Mouse (Mus musculus): Measurements from ENCODE around the gene Map3k21. TPM values are rescaled to one million over a fixed set of nuclear protein-coding genes. Genes with fewer than 3 reads are reported as not detected.
A peak's percentile ranks its signal among the peaks of the same experiment; 100 is the strongest.

Gene Map3k21
- polyA plus RNA-seq, 1 experiment from 2014 or later = 0.03 TPM

DNA sequence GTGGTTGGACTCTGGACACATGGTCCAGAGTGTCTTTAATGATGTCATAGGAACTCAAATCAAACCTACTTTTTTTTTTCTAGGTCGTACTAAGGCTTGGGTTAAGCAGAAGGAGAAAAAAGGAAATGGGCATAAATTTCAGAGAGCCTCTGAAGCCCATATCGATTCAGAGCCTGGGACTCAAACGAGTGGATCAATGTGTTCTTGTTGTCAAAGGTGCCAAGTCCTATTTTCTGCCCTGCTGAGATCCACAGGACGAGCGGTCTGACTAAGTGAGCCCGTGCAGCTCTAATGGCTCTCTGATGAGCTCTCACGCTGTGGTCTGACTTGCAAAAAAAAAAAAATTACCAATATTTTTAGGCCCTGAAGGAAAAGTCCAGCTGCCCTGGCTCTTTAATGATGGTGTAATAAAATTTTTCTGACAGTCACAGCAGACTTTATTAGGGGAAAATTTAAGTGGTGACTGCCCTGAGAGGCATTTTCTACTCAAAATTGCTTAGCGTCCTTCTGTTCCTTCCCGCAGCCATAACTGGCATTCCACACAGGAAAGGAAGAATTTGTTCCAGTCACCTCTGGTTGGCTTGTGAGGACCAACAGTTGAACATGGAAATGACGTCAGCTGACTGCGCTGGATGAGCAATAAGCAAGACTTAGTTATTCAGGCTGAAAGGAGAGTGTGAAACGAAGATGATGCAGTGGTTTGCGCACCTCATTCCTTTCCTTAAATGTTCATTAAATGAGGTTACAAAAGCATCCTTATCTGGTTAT, 47.2 kb downstream of the Map3k21 start:
- Histone ChIP-seq H3K36me3 (no peaks in the 10 kb centered on the region), H3K4me1 (replicated peaks) (no peaks in the 10 kb centered on the region), H3K27ac (no peak overlapping the region), H3K9me3 (peaks cover 11% of the 10 kb centered on the region; the same call in 1 of the 2 replicates), H3K4me3 (no peak overlapping the region), H3K27me3 (ENCODE audit: insufficient read depth, poor library complexity, severe bottlenecking) (peaks cover 11% of the 10 kb centered on the region)
- 82% methylated on average over 13 of the region's 13 CpGs for WGBS
- DNase-seq (ENCODE audit: low spot score) = no peak

DNA sequence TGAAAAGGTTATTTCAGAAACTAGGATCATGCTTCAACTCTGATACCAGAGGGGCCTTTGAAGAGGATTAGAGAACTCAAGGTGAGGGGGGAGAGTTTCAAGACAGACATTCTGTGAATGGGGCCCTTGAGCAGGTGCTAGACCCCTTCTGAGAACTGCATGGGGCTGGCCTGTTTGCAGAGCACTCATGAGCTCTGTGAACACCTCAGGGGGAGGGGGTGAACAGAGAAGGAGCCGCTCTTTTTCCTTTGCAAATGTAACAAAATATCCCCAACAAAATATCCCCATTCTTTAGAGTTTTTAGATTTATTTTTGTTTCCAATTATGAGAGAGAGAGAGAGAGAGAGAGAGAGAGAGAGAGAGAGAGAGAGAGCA, 47.7 kb downstream of the Map3k21 start:
- peaks cover 11% of the 10 kb centered on the region; the same call in 1 of the 2 replicates for H3K9me3 ChIP-seq
- no peak overlapping the region for H3K4me3 ChIP-seq
- no peaks in the 10 kb centered on the region for H3K36me3 ChIP-seq
- WGBS = 71% methylated on average over 1 of the region's 1 CpGs
- DNase-seq (ENCODE audit: low spot score) = no peak
- no peaks in the 10 kb centered on the region for H3K4me1 ChIP-seq (replicated peaks)
- H3K27me3 ChIP-seq (ENCODE audit: insufficient read depth, poor library complexity, severe bottlenecking) = peaks cover 11% of the 10 kb centered on the region
- H3K27ac ChIP-seq = no peak overlapping the region

DNA sequence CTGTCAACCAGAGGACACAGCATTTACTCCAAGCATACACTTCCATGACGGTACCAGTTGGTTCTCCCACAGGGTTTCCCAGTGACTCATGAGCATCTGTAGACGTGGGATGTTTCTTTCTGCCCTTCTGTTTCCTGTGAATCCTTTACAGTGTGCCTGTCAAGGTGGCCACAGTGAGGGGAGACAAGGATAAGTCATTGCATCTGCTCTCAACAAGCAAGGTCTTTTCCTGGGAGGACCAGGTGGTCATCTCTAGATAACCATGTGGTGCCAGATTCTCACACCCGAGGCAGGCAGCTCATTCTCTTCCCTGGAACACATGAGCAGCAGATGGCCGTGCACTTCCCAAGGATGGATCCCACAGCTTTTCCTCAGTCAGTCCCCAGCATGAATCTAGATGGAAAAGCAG, 49.1 kb downstream of the Map3k21 start:
- no peak for DNase-seq (ENCODE audit: low spot score)
- Histone ChIP-seq H3K27ac (no peak overlapping the region), H3K36me3 (no peaks in the 10 kb centered on the region), H3K27me3 (ENCODE audit: insufficient read depth, poor library complexity, severe bottlenecking) (peaks cover 22% of the 10 kb centered on the region), H3K9me3 (peaks cover 15% of the 10 kb centered on the region), H3K4me3 (no peak overlapping the region), H3K4me1 (replicated peaks) (peaks cover 11% of the 10 kb centered on the region)
- WGBS = 59% methylated on average over 4 of the region's 4 CpGs

DNA sequence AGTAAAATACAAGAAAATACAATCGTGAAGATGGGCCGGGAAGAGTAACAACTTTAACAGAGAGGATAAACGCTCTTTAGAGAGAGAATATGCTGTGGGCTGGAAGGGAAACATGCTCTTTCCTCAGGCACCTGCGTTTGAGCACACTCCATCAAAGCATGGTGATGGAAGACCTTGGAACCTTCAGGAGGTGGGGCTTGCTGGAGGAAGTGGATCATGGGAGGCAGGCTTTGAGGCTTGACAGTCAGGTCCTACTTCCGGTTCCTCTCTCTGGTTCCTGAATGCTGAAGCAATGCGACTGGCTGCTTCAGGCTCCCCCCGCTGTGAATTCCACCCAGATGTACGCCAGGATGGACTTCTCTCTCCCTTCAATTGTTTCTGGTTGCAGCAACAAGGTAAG, 49.8 kb downstream of the Map3k21 start:
- Histone ChIP-seq H3K9me3 (peaks cover 20% of the 10 kb centered on the region), H3K4me1 (replicated peaks) (peaks cover 13% of the 10 kb centered on the region), H3K36me3 (no peaks in the 10 kb centered on the region), H3K27ac (no peak overlapping the region), H3K27me3 (ENCODE audit: insufficient read depth, poor library complexity, severe bottlenecking) (peaks cover 29% of the 10 kb centered on the region), H3K4me3 (no peak overlapping the region)
- no peak for DNase-seq (ENCODE audit: low spot score)
- WGBS = 90% methylated on average over 8 of the region's 8 CpGs

DNA sequence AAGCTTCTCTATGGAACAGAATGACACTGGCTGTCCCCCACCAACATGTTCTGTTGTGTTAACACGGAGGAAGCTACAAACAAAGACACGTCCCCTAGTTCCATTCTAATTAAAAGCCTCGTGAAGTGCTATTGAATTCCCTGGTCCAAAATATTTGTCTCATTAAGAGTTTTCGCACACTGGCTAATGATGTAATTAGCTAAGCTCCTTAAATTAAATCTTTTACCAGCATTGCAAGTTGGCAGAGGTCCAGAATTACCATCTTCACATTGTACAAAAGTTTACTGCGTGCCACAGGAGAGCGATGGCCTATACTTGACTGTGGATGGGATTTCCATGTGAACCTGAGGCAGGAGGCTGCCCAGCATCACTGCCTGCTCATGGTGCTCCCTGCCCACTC, 51.5 kb downstream of the Map3k21 start:
- WGBS = 92% methylated on average over 6 of the region's 6 CpGs

DNA sequence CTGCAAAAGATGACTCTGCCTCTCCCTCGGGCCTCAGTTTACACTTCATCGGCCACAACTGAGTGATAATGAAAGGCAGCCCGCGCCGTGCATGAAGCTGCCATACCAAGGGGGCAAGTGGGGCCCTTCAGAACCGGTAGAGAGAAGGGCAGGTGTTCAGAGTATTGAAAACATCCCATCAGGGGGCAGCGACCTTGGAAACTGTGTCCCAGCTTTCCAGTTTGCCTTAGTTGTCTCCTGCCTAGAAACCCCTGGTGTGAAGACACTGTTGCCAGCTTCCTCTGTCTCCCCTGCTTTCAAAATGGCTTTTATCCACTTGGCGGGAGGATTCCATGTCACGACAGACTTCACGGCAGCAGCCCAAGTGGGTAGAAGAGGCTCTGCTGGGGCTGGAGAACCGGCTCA, 53.6 kb downstream of the Map3k21 start:
- Histone ChIP-seq H3K4me1 (replicated peaks) (peaks cover 13% of the 10 kb centered on the region), H3K27me3 (ENCODE audit: insufficient read depth, poor library complexity, severe bottlenecking) (peaks cover 27% of the 10 kb centered on the region; the same call in 1 of the 2 replicates), H3K36me3 (no peaks in the 10 kb centered on the region), H3K9me3 (peaks cover 20% of the 10 kb centered on the region), H3K4me3 (peak overlapping the region; percentile 22), H3K27ac (no peak overlapping the region)
- no peak for DNase-seq (ENCODE audit: low spot score)
- WGBS = 4% methylated on average over 11 of the region's 11 CpGs

More for the DNA sequence above, 51.5 kb downstream of the Map3k21 start:
- Histone ChIP-seq H3K27me3 (ENCODE audit: insufficient read depth, poor library complexity, severe bottlenecking) (peaks cover 29% of the 10 kb centered on the region), H3K27ac (no peak overlapping the region), H3K4me1 (replicated peaks) (peaks cover 13% of the 10 kb centered on the region), H3K36me3 (no peaks in the 10 kb centered on the region), H3K9me3 (peaks cover 20% of the 10 kb centered on the region), H3K4me3 (no peak overlapping the region)
- DNase-seq (ENCODE audit: low spot score) = no peak

DNA sequence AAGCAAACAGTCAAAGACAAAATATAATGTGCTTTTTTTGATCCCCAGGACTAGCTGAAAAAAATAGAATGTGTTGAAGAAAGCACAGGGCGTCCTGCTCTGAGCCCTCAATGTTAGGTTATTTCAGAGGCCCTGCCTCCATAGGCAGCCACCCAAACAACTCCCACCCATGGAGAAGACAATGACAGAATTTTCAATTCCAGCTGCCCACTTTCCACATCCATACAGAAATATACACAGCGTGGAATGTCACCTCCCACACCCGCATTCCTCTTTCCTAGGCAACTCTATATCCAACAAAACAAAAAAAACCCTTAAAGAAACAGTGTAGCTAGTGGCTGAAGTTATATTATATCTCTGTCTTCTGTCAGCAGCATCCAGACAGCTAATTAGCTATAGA, 61.1 kb downstream of the Map3k21 start:
- 50% methylated on average over 3 of the region's 3 CpGs for WGBS
- no peak for DNase-seq (ENCODE audit: low spot score)
- no peaks in the 10 kb centered on the region for H3K27me3 ChIP-seq (ENCODE audit: insufficient read depth, poor library complexity, severe bottlenecking)
- H3K4me1 ChIP-seq (replicated peaks) = no peaks in the 10 kb centered on the region
- no peaks in the 10 kb centered on the region for H3K36me3 ChIP-seq
- H3K27ac ChIP-seq = no peak overlapping the region
- no peak overlapping the region for H3K4me3 ChIP-seq
- H3K9me3 ChIP-seq = no peaks in the 10 kb centered on the region

DNA sequence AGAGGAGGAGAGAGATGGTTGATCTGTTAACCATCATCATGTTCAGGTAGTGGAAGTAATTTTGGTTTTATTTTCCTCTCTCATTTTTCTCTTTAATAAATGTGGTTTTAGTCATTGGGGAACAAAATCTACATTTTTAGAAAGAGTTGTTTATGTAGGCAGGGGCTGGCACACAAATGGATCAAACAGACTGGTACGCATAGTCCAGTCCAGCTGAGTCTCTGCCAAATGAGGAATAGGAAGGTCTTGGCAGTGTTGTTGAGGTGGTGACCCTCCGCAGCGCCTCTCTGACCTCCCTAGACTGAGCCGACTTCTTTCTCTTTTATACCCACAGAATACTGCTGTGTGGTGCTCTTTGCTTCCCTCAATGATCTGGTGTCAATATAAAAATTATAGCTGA, 65.7 kb downstream of the Map3k21 start:
- no peaks in the 10 kb centered on the region for H3K36me3 ChIP-seq
- no peak for DNase-seq (ENCODE audit: low spot score)
- 83% methylated on average over 4 of the region's 4 CpGs for WGBS
- no peaks in the 10 kb centered on the region for H3K27me3 ChIP-seq (ENCODE audit: insufficient read depth, poor library complexity, severe bottlenecking)
- no peaks in the 10 kb centered on the region for H3K4me1 ChIP-seq (replicated peaks)
- H3K4me3 ChIP-seq = no peak overlapping the region
- no peak overlapping the region for H3K27ac ChIP-seq
- no peaks in the 10 kb centered on the region for H3K9me3 ChIP-seq

DNA sequence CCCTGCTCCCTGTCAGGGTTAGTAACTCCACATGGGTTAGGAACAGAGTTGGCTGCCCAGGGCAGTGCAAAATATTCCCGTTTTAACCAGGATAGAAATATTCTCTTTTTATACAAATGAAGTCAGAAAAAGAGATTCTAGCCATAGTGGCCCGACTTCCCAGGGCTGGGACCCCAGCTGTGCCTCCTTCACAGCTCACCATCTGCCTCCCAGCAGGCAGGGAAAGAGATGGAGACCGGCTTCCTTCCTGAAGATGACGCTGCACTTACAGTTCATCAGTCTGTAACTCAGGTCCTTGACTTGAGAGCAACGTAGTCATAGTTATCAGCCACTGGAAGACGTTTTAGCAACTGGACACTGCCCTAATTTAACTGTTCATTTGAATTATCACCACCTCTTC, 70.6 kb downstream of the Map3k21 start:
- no peak for DNase-seq (ENCODE audit: low spot score)
- Histone ChIP-seq H3K27ac (no peak overlapping the region), H3K27me3 (ENCODE audit: insufficient read depth, poor library complexity, severe bottlenecking) (no peaks in the 10 kb centered on the region), H3K9me3 (no peaks in the 10 kb centered on the region), H3K4me1 (replicated peaks) (no peaks in the 10 kb centered on the region), H3K36me3 (no peaks in the 10 kb centered on the region), H3K4me3 (no peak overlapping the region)
- 38% methylated on average over 6 of the region's 6 CpGs for WGBS

DNA sequence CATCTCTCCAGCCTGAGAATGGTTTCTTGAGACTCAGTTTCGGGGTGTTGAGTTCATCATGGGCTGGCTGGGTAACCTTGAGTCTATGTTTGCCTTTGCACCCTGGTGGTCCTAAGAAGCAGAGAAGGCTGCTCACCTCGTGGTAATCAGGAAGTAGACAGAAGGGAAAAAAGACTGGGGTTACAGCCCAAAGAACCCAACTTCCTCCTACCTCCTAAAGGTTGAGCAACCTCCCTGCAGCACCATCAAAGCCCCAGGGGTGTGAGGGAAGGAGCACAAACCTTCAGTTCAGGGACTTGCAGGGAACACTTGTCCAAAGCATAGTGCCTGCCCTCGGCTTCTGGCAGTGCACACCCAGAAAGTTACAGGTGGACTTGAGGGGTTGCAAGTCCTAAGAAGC, 73.3 kb downstream of the Map3k21 start:
- DNase-seq (ENCODE audit: low spot score) = no peak
- Histone ChIP-seq H3K27me3 (ENCODE audit: insufficient read depth, poor library complexity, severe bottlenecking) (no peaks in the 10 kb centered on the region), H3K4me3 (no peak overlapping the region), H3K36me3 (no peaks in the 10 kb centered on the region), H3K4me1 (replicated peaks) (peaks cover 16% of the 10 kb centered on the region), H3K9me3 (no peaks in the 10 kb centered on the region), H3K27ac (no peak overlapping the region)
- 73% methylated on average over 3 of the region's 3 CpGs for WGBS

DNA sequence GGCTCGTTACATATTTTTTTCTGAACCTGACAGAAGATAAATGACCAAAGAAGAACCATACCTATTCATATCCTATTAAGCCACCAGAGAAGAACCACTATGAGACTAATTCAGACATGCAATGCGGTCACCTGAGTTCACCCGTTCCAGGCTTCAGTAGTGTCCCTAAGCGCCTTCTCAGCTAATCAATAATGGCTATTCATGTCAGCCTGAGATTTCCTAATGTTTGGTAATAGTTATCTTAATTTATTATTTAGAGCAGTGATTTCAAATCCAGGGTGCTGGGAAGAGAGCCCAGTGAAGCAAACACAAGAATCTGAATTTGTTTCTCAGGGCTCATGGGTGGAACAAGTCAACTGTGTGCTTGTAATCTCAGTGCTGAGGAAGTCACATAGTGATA, 73.9 kb downstream of the Map3k21 start:
- no peaks in the 10 kb centered on the region for H3K36me3 ChIP-seq
- DNase-seq (ENCODE audit: low spot score) = no peak
- peaks cover 16% of the 10 kb centered on the region for H3K4me1 ChIP-seq (replicated peaks)
- H3K27me3 ChIP-seq (ENCODE audit: insufficient read depth, poor library complexity, severe bottlenecking) = no peaks in the 10 kb centered on the region
- 92% methylated on average over 4 of the region's 4 CpGs for WGBS
- H3K4me3 ChIP-seq = no peak overlapping the region
- no peaks in the 10 kb centered on the region for H3K9me3 ChIP-seq
- no peak overlapping the region for H3K27ac ChIP-seq

DNA sequence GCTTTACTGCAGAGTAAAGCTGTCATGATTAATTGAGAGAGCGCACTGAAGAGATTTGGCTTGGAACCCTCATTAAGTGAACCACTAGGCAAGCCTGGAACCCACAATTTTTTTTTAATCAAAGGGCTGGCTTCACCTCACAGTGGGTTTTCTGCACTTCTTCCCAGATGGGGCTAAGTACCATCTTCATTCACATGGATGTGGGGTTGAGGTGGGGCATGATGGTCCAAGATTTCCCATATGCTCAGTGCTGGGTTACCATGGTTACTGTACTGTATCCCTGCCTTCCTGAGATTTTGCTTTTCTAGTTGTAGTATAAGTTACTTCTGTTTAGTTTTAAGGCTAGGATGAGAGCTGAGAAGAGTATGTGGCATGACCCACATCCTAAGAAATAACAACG, 75.1 kb downstream of the Map3k21 start:
- H3K4me1 ChIP-seq (replicated peaks) = peaks cover 19% of the 10 kb centered on the region
- H3K27me3 ChIP-seq (ENCODE audit: insufficient read depth, poor library complexity, severe bottlenecking) = 0 out of 2 replicates have a peak, but pooled peaks cover 4% of the 10 kb centered on the region
- no peak overlapping the region for H3K27ac ChIP-seq
- DNase-seq (ENCODE audit: low spot score) = no peak
- no peaks in the 10 kb centered on the region for H3K36me3 ChIP-seq
- 93% methylated on average over 2 of the region's 2 CpGs for WGBS
- no peak overlapping the region for H3K4me3 ChIP-seq
- H3K9me3 ChIP-seq = no peaks in the 10 kb centered on the region

DNA sequence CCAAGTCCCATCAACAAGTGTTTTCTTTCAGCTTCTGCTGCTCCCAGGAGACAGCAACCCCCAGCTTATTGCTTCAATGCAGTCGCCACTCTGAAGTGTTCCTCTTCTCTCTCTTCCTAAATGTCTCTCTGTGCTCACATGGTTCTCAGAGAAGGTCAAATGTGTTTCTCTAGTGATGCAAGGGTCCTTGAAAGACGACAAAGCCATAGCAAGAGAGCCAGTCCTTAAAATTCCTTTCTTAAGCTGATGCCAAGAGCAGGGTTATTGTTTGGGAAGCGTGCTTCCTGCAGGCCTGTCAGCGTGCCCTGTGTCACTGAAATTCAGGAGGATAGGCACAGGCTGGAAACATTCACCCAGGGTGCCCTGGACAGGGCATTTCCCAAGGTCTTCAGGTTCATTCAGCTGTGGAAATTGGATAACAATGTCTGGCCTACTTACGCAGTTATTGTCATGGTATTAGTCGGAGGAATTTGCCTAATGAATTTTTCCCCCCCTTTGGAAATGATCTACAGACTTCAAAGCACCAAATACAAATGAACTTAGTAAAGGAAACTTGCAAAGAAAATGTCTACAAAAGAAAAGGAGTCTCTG, 76.8 kb downstream of the Map3k21 start:
- H3K36me3 ChIP-seq = no peaks in the 10 kb centered on the region
- H3K9me3 ChIP-seq = no peaks in the 10 kb centered on the region
- peaks cover 15% of the 10 kb centered on the region; the same call in 1 of the 2 replicates for H3K27me3 ChIP-seq (ENCODE audit: insufficient read depth, poor library complexity, severe bottlenecking)
- H3K27ac ChIP-seq = peak overlapping the region; percentile 35; the same call in 1 of the 2 replicates
- peaks cover 19% of the 10 kb centered on the region for H3K4me1 ChIP-seq (replicated peaks)
- WGBS = 36% methylated on average over 6 of the region's 6 CpGs
- H3K4me3 ChIP-seq = no peak overlapping the region
- DNase-seq (ENCODE audit: low spot score) = no peak

All from hindbrain, embryonic 10.5 days (tissue).